Mouse (Mus musculus): ENCODE measurements around the gene Rbm39. TPM values are rescaled to one million over a fixed set of nuclear protein-coding genes. Genes with fewer than 3 reads are reported as not detected.

Rbm39 gene
- polyA plus RNA-seq (2016; fragmentation: Nextera tagmentation; extraction: Ambion mirVana): 434 and 459 TPM in 2 replicates

DNA sequence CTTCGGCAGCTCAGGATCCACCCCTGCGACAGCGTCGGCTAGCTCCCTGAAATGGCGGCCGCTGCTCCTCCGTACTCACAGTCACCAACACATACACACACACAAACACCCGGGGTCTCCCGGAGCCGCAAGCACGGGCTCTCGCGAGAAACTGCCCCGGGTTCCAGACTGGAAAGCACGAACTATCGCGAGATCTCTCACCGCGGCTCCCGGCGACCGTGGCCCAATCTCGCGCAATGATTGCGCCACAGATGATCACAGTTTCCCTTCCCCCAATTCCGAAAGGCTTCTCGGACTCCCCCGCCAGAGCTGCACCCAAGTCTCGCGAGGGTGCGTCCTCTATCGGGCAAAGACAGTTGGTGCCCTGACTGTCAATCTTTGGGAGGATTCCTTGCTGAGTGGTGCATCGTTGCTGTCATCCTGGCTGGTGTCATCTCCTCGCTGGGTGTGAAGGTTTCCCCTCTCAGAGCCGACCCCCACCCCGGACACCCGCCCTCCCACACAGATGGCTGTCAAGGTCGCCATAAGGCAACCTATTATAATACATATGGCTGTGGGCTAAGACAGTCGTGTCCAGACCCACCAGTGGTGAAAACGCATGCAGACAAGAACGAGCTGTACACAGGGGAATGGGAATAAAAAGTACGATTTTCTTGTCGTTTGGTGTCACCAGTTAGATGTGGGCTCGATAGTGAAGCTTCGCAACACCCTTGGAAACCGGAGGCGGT lies at the start of gene Rbm39:
Rbm39 (minus strand) TSS at position 145 of the 728 bp plus-strand sequence.
- Histone ChIP-seq H3K9me3 (replicated peaks) (no peaks in the 10 kb centered on the region), H3K9ac (peak within 1 kb of the TSS; percentile 96), H3K4me1 (replicated peaks) (peaks cover 20% of the 10 kb centered on the region), H3K27ac (ENCODE audit: poor library complexity, severe bottlenecking) (peak within 1 kb of the TSS; percentile 91), H3K4me2 (peak within 1 kb of the TSS; percentile 84), H3K36me3 (peaks cover 19% of the 10 kb centered on the region), H3K4me3 (peak within 1 kb of the TSS; percentile 67), H3K27me3 (replicated peaks) (no peaks in the 10 kb centered on the region)
- under 1% methylated on average over 47 of the region's 47 CpGs for WGBS
- peak; percentile 96 for ATAC-seq (ENCODE audit: insufficient number of reproducible peaks, low FRiP score)

DNA sequence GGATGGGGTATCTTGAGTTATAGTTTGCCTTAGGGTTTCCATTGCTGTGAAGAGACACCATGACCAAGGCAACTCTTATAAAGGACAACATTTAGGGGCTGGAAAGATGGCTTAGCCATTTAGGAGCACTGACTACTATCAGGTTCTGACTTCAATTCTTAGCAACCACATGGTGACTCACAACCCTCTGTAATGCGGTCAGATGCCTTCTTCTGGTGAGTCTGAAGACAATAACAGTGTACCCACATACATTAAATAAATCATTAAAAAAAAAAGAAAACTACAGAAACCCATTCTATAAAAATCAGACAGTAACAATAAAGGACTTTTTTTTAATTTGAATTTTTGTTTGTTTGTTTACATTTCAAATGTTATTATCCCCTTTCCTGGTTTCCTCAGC lies 49.1 kb upstream of the Rbm39 start:
- Histone ChIP-seq H3K4me2 (no peak overlapping the region), H3K4me3 (no peak overlapping the region), H3K9ac (no peak overlapping the region), H3K9me3 (replicated peaks) (no peaks in the 10 kb centered on the region), H3K4me1 (replicated peaks) (no peaks in the 10 kb centered on the region; the same call in 1 of the 2 replicates), H3K27ac (ENCODE audit: poor library complexity, severe bottlenecking) (no peak overlapping the region), H3K27me3 (replicated peaks) (no peaks in the 10 kb centered on the region), H3K36me3 (peaks cover 74% of the 10 kb centered on the region)
- 90% methylated on average over 1 of the region's 1 CpGs for WGBS
- ATAC-seq (ENCODE audit: insufficient number of reproducible peaks, low FRiP score): no peak

DNA sequence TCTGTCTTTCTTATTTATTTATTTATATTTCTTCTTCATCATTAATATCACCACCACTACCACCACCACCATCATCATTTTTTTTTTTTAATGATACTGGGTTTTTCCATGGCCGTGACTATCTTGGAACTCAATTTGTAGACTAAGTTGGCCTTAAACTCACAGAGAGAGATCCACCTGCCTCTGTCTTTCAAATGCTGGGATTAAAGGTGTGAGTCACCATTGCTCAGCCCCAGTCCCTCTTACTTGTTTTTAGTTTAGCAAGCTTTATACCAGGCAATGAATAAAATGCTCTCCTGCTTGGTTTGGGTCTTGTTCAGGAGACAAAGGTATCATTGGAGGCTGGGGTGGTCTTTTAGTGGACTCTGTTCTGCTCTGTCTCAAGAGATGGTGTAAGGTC lies 47.7 kb upstream of the Rbm39 start:
- Histone ChIP-seq H3K9ac (no peak overlapping the region), H3K4me3 (no peak overlapping the region), H3K27me3 (replicated peaks) (no peaks in the 10 kb centered on the region), H3K4me2 (no peak overlapping the region), H3K9me3 (replicated peaks) (no peaks in the 10 kb centered on the region), H3K4me1 (replicated peaks) (peaks cover 5% of the 10 kb centered on the region), H3K36me3 (peaks cover 77% of the 10 kb centered on the region), H3K27ac (ENCODE audit: poor library complexity, severe bottlenecking) (no peak overlapping the region)
- 89% methylated on average over 1 of the region's 1 CpGs for WGBS
- ATAC-seq (ENCODE audit: insufficient number of reproducible peaks, low FRiP score): no peak

- Histone ChIP-seq H3K27me3 (replicated peaks) (no peaks in the 10 kb centered on the region), H3K9ac (no peak overlapping the region), H3K9me3 (replicated peaks) (no peaks in the 10 kb centered on the region), H3K27ac (ENCODE audit: poor library complexity, severe bottlenecking) (no peak overlapping the region), H3K36me3 (peaks cover 45% of the 10 kb centered on the region), H3K4me2 (no peak overlapping the region), H3K4me1 (replicated peaks) (peaks cover 5% of the 10 kb centered on the region), H3K4me3 (no peak overlapping the region)
- 62% methylated on average over 5 of the region's 5 CpGs for WGBS
- no peak for ATAC-seq (ENCODE audit: insufficient number of reproducible peaks, low FRiP score)
These were observed 44.0 kb upstream of the Rbm39 start for GRCm38 (mm10) chr2:156224043-156224442.

DNA sequence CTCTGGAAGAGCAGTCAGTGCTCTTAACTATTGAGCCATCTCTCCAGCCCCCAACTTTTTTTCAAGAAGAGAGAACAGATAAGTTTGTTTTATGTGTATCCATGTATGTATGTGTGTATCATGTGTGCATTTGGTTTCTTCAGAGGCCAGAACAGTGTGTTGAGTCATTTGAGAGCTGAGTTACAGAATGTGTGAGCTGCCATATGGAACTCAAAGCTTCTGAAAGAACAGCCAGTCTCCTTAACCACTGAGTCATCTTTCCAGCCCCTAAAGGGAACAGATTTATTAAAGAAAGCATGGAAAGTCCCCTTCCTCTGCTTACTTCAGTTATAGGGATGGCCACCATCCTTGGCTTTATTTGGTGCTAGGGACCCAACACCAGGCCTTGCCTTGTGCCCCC lies 42.1 kb upstream of the Rbm39 start:
- Histone ChIP-seq H3K9me3 (replicated peaks) (no peaks in the 10 kb centered on the region), H3K9ac (no peak overlapping the region), H3K27me3 (replicated peaks) (no peaks in the 10 kb centered on the region), H3K4me3 (no peak overlapping the region), H3K27ac (ENCODE audit: poor library complexity, severe bottlenecking) (no peak overlapping the region), H3K4me2 (no peak overlapping the region), H3K36me3 (peaks cover 38% of the 10 kb centered on the region), H3K4me1 (replicated peaks) (peaks cover 5% of the 10 kb centered on the region)
- ATAC-seq (ENCODE audit: insufficient number of reproducible peaks, low FRiP score): no peak

DNA sequence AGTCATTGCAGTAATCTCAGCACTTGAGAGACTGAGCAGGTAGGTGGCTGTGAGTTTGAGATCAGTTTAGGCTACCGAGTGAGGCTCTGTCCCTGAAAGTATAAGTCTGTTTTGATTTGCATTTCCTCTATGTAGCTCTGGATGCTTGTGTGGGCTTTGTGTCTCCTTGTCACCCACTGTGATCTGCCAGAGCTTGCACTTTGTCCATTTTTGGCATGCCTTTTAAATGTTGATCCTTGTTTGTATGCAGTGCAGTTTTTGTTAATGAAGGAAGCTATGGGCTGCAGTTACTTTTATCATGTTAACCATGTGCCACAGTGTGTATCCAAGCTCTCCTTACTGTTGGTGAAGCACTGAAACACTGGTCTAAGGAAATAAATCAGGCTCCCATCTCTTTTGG lies 37.7 kb upstream of the Rbm39 start:
- 70% methylated on average over 1 of the region's 1 CpGs for WGBS
- no peak for ATAC-seq (ENCODE audit: insufficient number of reproducible peaks, low FRiP score)
- peaks cover 20% of the 10 kb centered on the region for H3K36me3 ChIP-seq
- no peak overlapping the region for H3K27ac ChIP-seq (ENCODE audit: poor library complexity, severe bottlenecking)
- H3K27me3 ChIP-seq (replicated peaks): no peaks in the 10 kb centered on the region
- no peak overlapping the region for H3K4me3 ChIP-seq
- no peak overlapping the region for H3K4me2 ChIP-seq
- no peaks in the 10 kb centered on the region for H3K9me3 ChIP-seq (replicated peaks)
- H3K4me1 ChIP-seq (replicated peaks): no peaks in the 10 kb centered on the region
- no peak overlapping the region for H3K9ac ChIP-seq

GRCm38 (mm10) chr2:156203917-156204316 lies 23.9 kb upstream of the Rbm39 start:
- Histone ChIP-seq H3K4me3 (no peak overlapping the region), H3K36me3 (peaks cover 7% of the 10 kb centered on the region), H3K9ac (no peak overlapping the region), H3K4me1 (replicated peaks) (peaks cover 34% of the 10 kb centered on the region), H3K27me3 (replicated peaks) (no peaks in the 10 kb centered on the region), H3K9me3 (replicated peaks) (no peaks in the 10 kb centered on the region), H3K4me2 (no peak overlapping the region), H3K27ac (ENCODE audit: poor library complexity, severe bottlenecking) (no peak overlapping the region)
- ATAC-seq (ENCODE audit: insufficient number of reproducible peaks, low FRiP score): no peak
- WGBS: 81% methylated on average over 6 of the region's 6 CpGs

GRCm38 (mm10) chr2:156202848-156203437 lies 22.9 kb upstream of the Rbm39 start:
- H3K9me3 ChIP-seq (replicated peaks): no peaks in the 10 kb centered on the region
- H3K4me1 ChIP-seq (replicated peaks): peaks cover 43% of the 10 kb centered on the region
- H3K27ac ChIP-seq (ENCODE audit: poor library complexity, severe bottlenecking): peak overlapping the region; percentile 87
- peak overlapping the region; percentile 32; the same call in 1 of the 2 replicates for H3K4me2 ChIP-seq
- WGBS: 17% methylated on average over 3 of the region's 3 CpGs
- no peak overlapping the region for H3K4me3 ChIP-seq
- peaks cover 7% of the 10 kb centered on the region for H3K36me3 ChIP-seq
- no peaks in the 10 kb centered on the region for H3K27me3 ChIP-seq (replicated peaks)
- H3K9ac ChIP-seq: no peak overlapping the region
- ATAC-seq (ENCODE audit: insufficient number of reproducible peaks, low FRiP score): peak; percentile 67

DNA sequence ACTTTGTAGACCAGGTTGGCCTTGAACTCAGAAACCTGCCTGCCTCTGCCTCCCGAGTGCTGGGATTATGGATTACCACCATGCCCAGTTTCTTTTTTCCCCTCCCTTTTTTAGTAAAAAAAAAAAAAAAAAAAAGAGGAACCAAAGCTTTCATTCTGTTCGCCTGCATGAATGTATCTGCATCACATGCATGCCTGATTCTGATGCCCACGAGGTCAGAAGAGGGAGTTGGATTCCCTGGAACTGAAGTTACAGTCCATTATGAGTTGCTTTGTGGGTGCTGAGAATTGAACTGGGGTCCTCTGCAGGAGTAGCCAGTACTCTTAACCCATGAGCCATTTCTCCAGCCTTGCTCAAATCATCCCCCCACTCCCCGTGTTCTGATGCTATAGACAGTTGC lies 21.4 kb upstream of the Rbm39 start:
- ATAC-seq (ENCODE audit: insufficient number of reproducible peaks, low FRiP score): no peak
- H3K4me2 ChIP-seq: no peak overlapping the region

GRCm38 (mm10) chr2:156199944-156200343 lies 19.9 kb upstream of the Rbm39 start:
- H3K4me1 ChIP-seq (replicated peaks): peaks cover 52% of the 10 kb centered on the region
- WGBS: 68% methylated on average over 3 of the region's 3 CpGs

More for the DNA sequence above, 21.4 kb upstream of the Rbm39 start:
- no peak overlapping the region for H3K27ac ChIP-seq (ENCODE audit: poor library complexity, severe bottlenecking)
- H3K9ac ChIP-seq: no peak overlapping the region
- H3K36me3 ChIP-seq: 0 out of 2 replicates have a peak, but pooled peaks cover 2% of the 10 kb centered on the region
- H3K4me3 ChIP-seq: no peak overlapping the region
- H3K4me1 ChIP-seq (replicated peaks): peaks cover 49% of the 10 kb centered on the region
- no peaks in the 10 kb centered on the region for H3K27me3 ChIP-seq (replicated peaks)
- WGBS: 93% methylated on average over 4 of the region's 4 CpGs
- no peaks in the 10 kb centered on the region for H3K9me3 ChIP-seq (replicated peaks)

DNA sequence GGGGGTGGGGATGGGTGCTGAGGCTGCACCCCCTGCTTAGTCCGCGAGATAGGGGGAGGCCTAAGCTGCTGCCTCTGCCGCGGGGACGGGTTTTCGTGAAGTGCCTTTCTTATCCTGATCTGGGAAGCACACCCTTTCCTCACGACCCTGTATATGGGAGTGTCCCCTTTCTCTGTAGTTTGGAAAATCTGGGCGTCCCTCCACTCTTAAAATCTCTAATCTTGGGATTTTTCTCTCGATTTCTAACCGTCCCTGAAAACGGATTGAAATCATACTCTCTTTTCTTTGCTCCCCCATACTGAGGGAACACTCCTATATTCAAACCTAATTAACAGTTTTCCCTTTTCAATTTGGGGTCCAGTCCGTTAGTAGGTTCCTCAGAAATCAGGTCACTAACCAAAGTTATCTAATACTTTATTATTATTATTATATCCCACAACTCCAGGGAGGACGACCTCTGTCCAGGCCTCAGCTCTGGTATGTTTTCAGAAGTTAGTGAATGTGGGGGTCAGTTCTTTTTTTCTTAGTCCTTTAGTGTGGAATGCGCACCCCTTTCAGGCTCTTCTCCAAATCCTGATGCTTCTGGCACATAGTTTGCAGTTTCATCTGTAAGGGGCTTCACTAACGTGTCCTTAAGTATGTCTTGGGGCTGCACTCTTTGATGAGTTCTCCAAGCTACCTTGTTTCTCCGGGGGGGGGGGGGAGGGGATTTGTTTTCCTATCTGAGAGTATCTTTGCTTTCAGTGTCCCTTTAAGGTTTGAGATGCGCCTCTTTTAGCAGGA lies 17.3 kb upstream of the Rbm39 start:
- H3K4me2 ChIP-seq: peak overlapping the region; percentile 71
- no peaks in the 10 kb centered on the region for H3K36me3 ChIP-seq
- peak overlapping the region; percentile 90 for H3K27ac ChIP-seq (ENCODE audit: poor library complexity, severe bottlenecking)
- peak overlapping the region; percentile 70 for H3K4me3 ChIP-seq
- no peaks in the 10 kb centered on the region for H3K9me3 ChIP-seq (replicated peaks)
- no peaks in the 10 kb centered on the region for H3K27me3 ChIP-seq (replicated peaks)
- H3K4me1 ChIP-seq (replicated peaks): peaks cover 33% of the 10 kb centered on the region
- ATAC-seq (ENCODE audit: insufficient number of reproducible peaks, low FRiP score): no peak
- 3% methylated on average over 17 of the region's 17 CpGs for WGBS
- H3K9ac ChIP-seq: peak overlapping the region; percentile 82

More at GRCm38 (mm10) chr2:156199944-156200343, 19.9 kb upstream of the Rbm39 start:
- H3K9ac ChIP-seq: no peak overlapping the region
- no peak for ATAC-seq (ENCODE audit: insufficient number of reproducible peaks, low FRiP score)
- no peaks in the 10 kb centered on the region for H3K9me3 ChIP-seq (replicated peaks)
- no peak overlapping the region for H3K27ac ChIP-seq (ENCODE audit: poor library complexity, severe bottlenecking)
- no peak overlapping the region for H3K4me3 ChIP-seq
- H3K4me2 ChIP-seq: no peak overlapping the region
- H3K27me3 ChIP-seq (replicated peaks): no peaks in the 10 kb centered on the region
- H3K36me3 ChIP-seq: no peaks in the 10 kb centered on the region

All from heart, embryonic 12.5 days (tissue).